Mouse (Mus musculus): ENCODE measurements around the gene Ndufab1.

DNA sequence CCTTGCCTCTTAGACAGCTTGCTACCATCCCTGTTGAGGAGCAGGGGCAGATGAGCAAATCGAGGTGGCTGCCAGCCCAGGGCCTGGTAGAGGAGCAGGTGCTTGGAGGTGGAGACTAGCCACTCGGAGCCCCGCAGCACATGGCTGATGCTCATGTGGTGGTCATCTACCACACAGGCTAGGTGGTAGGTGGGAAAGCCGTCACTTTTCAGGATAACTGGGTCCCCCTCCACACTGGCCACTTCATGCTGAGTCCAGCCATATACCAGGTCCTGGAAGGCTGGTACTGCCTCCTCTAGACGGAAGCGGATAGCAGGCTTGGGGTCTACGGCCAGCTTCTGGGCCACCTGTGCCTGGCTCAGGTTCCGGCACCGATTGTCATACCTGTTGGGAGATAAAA is 53.5 kb downstream of the Ndufab1 start:
- TF ChIP-seq CTCF (IDR thresholded peaks at IDR 0.05; ENCODE audit: low read depth), result no peak
- no peak for TF ChIP-seq EP300 (IDR thresholded peaks at IDR 0.05; ENCODE audit: low read depth)
